Mouse (Mus musculus) frontal cortex, postnatal 10 days (tissue): ENCODE results near the gene H2al2a.

ENCODE experiments used
- DNase-seq, 2 experiments: peaks; one replicate each; pipeline ENCODE4 v3.0.0; 2022; ENCODE audit warnings: low spot score in 2 of 2, mixed read lengths in 1 of 2

Gene H2al2a

DNA sequence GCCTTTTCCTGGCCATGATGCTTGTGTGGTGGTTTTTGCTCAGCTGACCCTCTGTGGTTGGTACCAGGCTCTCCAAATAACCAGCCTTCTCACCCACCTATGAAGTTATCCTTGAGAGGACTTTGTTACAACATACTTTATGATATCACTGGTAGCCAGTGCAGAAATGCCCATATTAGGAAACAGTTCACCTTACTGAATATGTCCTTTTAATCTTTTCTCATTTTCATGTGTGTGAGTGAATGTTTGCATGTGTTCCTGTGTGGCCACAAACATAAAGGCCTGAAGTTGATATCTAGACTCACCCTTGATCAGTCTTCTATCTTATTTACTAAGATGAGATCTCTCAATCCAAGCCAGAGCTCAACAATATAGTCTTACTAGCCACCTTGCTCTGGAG lies at the start of gene H2al2a:
TSS of gene H2al2a (minus strand) at position 101 of the 400 bp plus-strand sequence.
- DNase-seq = no peak

DNA sequence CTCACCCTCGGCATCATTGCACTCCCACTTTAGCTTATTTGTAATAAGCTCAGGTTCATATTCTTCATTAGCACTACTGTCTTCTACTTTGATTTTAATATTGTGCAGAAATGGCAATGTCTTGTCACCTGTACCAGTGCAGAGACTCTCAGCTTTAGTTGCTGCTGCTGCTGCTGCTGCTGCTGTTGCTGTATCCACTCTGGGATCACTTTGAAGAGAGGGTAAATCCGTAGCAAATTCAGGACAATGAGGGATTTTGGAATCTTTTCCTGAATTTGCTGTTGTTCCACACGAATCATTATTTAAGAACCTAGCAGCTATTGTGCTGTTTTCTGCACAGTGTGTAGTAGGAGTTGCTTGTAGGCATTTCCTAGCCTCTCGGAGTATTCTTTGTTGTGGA lies 49.4 kb upstream of the H2al2a start:
- no peak for DNase-seq

DNA sequence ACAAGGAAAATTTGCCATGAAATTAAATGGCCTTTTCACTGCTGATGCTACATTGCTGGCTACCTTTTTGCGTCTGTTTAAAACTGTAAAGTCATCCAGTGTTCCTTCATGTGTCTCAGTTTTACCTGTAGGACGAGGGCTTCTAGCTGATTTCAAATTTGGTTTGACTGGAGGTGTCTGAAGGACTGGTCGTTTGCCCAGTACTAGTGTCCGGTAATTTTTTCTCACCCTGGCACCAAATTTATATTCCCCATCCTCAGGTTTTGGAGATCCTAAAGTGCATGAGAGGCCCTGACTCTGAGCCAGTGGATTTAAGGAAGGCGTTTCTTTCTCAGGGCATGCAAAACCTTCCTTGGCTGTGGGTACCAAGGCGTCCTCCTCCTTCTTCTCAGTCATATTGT lies 49.0 kb upstream of the H2al2a start:
- no peak for DNase-seq

DNA sequence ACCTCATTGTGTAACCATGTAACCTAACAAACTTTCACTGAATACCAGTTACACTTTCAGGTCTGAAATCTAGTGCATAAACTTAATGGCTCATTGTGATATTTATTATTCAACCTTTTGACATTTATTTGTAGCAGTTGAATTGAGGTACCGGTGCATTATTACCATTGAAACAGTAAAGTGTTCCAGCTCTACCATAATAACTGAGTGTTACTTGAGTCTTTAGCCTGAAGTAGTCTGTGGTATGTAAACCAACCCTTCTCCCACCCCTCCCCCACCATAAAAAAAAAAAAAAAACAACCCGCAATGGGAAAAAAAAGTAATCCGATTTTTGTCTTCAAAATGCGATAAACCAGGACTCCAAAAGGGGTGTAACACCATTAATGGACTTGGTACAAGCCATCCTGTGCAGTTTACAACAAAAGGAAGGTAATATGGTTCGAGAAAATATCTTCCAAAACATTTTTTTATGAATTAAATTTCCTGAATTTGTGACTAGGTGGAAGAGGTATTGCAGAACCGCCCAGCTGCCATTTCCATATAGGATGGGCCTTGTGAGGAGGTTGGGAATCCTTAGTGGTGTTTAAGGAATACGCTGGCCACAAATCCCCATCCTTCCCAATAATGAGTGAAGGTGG lies 48.5 kb upstream of the H2al2a start:
- DNase-seq = no peak

DNA sequence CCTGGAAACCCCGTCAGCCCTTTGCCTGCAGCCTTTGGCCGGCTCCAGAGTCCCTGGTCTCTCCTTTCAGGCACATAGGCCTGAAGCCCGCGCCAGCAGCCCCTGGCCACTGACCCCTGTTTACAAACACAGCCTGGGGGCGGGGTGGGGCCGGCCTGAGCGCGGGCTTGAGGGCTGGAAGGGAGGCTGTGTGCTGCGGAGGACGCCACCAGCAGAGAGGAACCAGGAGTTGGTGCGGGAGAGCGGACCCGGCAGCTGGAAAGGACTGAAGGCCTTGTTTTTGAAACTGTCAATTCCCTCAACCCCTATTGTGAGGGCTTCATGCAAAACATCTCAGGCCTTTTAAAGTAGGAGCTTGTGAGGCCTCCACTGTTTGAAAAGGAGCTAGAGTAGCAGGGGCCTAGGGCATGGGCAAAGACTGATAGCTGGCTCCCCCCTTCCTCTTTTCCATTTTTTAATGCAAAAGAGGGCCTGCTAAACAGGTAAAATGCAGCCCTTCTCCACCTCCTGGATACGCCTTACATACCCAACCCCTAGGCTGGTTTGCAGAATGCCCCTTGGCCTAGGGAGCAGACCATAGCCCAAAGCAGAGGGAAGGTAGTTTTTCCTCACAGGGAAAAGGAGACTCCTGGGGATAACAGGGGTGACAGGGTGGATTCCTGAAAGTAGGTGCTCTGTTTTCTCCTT lies 44.6 kb upstream of the H2al2a start:
- no peak for DNase-seq

DNA sequence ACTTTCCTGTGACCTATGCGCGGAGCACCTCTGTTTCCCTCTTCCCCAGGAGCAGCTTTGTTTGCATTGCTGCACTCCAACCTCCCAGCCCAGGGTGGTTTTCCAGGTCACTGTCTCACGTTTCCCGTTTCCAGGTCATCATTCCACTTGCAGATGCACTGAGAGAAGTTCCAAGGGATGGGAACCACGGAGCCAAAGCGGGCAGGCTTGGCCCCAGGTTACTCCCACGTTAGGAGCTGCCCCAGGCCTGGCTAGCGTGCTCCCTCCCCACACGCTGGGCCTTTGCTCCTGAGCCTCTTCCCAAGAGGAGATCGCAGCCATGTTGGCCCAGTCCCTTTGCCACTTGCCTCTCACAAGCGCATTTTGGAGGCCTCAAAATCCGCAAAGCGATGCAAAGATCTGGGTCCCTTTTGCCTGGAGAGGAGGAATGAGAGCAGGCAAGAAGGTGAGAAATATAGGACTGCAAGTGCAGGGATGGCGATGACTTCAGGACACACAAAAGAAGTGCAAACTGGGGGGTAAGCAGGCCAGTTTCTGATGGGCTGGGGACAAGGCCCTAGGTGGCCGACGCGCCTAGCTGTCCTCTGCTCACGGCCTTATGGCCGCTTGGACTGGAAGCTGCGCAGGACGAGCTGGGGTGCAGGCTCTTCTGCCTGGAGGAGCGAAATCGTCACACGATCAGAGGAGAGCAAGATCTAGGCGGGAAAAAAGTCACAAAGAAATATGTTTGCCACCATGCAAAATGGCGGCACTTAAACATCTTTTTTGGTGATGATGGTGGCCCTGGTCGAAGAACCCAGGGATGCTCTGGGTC lies 43.8 kb upstream of the H2al2a start:
- DNase-seq = no peak

DNA sequence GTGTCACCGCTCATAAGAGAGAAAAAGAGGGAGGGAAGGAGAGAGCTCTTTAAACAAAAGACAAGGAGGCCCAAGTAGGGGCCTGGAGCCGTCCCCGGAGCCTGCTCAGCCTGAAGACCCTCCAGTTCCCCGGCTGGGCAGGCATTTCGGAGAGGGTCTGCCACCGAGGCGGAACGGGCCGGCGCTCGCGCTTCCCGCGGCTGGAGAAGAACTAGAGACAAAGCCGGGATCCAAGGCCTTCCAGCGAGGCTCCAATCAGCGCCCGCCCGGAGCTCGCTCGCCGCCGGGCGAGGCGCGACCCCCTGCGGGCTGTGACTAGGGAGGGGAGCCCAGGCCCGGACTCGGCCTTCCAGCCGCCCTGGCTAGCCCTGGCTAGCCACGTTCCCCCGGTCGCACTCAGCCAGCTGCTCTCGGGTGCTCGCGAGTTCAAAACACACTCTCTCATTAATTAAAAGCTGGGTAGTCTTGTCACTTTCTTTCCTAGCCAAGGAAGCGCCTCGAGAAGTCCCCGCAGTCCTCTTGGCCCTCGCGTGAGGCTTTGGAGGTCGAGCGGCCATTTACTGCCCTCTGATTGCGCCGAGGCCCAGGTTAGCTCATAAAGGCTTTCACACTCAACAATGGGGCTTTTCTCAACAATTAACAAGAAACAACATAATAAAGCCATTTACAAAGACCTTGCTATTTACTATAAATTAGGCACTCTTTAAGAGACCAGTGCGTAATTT lies 43.0 kb upstream of the H2al2a start:
- no peak for DNase-seq

DNA sequence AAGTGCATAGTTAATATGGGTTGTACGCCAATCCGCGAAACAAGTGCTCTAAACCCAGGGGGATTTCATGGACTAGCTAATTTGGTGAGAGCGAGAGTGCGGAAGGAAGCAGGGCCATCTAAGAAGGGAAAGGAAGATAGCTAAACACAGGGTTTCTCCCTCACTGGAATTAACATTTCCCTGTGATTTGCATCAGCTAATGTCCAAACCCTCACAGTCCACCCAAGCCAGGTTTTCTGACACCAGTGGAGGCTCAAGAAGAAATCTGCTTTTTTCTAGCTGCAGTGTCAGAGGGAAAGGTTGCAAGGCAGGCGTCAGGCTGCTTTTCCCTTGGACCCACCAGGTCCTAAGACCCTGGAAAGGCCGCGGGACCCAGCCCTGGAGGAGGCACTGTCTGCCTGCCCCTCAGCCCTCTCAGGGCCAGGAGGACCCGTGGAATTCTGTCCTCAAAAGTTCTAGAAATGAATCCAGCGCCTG lies 42.2 kb upstream of the H2al2a start:
- no peak for DNase-seq

DNA sequence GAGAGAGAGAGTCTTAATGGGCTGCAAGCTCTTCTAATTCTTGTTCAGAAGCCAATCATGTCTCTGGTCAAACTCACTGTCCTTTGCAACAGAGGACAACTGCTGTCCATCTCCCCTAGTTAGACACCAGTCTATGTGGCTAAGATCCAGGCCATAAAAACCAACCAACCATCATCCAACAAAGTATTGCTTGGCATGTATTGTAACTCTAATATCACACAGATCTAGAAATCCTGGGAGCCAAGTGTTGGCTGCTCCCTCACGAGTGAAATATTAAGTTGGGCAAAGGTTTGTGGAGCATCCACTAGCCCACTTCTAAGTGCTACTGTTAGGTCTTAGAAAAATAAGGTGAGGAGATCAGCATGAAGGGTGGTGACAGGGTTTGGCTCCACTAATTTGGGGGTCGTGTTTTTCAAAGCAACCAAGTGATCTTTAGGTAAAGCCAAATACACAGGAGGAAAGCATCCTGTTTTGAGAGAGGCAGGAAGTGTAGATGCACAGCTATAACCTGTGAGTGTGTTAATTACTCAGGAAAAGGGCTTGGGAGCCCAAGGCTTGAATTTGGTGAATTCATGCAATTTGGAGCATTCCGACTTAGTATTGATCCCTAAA lies 41.5 kb upstream of the H2al2a start:
- DNase-seq = no peak

DNA sequence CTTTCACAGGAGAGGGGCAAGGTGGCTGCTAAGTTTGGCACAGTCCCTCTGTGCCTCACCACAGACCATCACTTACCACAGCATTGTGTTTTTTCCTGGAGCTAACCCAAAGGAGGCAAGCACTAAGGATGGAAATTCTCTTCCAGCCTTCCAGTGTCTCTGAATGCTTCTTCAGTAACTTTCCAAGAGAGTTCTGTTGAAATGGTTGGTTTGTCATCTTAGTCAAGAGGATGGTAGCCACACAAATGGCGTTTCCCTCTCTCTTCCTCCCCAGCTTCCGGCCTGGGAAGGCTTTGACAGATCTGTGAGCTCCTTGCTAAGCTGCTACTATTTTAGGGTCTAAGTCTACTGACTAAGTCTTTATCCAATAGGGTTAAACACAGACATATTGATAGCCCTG lies 40.7 kb upstream of the H2al2a start, which contains the start of gene A930004D18Rik:
TSS of gene A930004D18Rik (minus strand) at position 247 of the 400 bp plus-strand sequence.
- DNase-seq = no peak

DNA sequence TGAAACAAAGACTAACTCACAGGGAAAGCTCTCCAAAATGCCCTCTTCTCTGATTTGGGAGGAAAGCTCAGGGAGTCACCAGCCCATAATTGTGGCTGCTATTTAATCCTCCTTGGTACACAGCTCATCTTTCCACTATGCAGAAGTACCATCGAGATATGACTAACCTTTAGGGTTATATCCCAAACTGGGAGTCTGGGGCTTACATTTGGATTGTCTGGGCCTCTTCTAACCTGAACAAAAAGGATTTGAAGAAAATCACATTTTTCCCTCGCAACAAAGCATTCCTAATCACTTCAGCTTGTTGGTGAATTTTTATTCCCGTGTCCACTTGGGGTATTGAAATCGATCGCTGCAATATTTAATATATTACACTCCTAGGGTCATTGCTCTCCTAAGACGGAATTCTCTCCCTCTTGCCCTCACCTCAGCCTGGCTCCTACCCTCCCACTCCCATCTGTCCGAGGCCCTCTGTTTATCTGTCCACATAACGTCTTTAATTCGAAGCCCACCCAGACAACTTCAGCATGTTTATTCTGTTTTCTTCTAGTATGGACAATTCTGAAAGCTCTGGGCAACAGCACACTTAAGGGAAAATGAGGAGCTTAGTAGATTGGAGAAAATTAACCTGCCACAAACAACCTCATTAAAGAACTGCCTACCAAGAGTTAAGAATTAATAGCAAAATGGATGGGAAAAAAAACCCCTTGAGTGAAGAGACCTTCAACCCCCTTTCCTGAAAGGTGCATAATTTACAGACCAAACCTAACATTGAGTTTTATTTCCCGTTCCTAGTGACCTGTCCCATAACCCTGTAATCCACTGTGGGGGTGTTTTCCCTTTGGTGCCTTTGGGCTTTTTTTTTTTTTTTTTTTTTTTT lies 37.9 kb upstream of the H2al2a start:
- DNase-seq = no peak

DNA sequence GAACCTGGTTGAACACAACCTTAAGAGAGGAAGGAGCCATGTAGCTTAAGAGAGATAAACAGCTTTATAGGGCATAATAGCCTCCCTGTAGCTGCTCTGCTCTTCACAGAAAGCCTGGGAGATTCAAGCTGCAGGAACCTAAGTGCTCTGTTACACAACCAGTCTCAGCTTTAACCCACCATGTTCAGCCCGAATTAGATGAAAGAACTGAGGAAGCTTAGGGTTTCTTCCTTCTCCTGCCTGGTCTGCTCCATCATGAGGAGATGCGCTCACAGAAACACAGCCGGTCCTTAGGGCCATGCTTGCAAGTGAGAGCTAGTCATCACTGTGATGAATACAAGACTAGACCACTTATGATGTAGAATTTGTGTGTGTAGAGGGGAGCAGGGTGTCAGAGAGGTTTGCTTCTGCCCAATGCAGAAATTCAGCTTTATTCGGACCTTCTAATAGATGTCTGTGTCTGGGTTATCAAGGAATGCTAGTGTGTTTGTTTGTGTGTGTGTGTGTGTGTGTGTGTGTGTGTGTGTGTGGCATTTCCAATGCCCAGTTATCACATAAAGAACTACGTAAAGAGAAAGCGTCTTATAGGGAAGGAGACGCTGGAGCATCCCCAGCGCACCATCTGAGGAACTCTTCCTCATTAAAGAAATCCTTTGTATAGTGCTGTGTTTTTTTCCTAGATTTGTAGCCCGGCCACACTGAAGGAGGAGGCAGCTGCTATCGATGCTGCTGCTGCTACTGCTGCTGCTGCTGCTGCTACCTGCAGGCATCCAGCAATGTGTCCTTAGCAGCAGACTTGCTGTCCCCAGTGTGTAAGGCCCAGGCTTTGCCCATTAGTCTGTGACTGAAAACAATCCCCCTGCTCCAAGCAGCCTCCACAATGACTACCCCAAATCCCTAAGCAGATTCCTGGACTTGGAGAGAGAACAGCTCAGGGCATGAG lies 36.7 kb upstream of the H2al2a start:
- DNase-seq = no peak

DNA sequence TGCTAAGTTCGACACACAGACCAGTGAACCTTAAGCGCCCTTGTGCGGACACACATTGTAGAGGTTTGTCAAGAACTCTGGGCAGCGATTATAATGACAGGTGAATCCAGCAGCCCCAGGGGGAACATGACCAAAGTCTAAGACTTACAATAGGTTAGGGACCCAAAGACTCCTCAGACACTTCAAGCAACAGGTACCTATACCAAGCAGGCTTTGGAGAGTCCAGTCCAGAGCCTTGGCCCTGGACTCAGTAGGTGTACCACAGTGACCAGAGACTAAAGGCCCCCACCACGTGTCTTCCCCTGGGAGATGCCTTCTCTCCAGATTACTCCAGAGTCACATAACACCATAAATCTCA lies 35.8 kb upstream of the H2al2a start:
- DNase-seq = no peak

DNA sequence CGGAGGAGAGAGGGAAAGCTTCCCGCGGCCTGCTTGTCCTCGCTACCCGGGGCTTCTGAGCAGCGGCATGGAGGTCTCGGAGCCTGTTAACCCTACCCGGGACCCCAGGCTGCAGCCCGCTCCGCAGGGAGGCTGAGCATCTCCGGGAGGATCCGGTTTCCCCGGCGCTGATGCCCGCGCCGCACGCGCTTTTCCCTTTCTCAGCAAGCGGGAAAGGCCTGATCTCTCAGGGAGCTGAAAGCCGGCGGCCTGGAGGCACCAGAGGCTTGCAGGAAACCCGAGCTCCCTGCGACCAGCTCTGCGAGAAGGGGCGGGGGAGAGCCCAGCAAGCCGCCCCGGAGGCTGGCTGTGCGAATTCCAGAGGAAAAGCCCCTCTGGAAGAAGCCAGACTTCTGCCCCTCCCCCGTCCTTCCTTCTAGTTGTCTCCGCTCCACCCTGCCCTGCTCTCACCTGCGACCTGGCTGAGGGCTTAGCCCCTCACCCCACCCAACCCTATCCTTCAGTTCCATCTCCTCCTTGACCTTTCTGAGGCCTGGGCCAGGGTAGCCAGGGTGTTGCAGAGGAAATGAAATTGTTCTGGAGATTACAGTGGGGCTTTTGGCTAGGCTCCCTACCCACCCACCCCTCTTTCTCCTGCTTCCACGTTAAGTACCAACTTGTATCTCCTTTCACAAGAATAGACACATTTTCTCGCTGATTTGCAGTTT lies 35.2 kb upstream of the H2al2a start:
- DNase-seq = no peak

DNA sequence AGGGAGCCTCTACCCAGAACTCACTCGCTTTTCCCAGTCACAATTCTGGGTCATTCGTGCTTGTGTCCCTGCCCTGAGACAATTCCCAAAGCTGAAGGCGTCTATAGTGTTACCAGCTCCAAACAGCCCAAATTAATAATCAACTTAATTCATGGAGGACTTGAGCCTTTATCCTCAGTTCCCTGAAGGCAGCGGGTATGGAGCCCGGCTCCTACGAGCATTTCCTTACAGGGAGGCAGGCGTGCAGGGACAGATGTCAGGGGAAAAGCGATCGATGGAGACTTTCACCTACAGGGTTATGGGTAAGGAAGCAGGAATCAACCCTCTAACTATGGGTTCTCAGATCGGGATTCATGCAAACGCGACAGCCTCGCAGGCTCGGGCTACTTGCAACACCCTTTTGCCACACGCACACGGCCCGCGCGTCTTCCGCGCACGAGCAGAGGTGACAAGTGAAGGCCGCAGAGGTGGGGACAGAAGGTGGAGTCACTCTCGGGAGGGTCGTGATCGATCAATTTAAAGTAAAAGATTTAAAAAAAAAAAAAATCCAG lies 34.6 kb upstream of the H2al2a start:
- no peak for DNase-seq

DNA sequence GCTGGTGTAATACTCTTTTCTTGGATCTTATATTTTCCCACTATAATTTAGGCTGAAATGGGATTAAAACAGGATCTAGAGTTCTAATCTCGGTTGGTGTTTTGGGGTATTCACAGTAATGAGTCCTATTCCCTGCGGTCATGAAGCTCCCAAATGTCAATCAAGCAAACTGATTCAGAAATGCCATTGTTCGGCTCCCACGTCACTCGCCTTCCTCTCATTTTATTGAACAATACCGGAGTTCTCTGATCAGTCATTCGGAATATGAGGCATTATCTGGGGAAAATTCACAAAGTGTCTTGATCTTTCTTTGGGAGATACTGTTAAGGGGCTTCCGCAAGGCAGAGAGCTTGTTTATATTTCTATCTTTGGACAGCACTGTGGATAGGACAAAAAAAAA lies 33.8 kb upstream of the H2al2a start:
- DNase-seq = no peak

DNA sequence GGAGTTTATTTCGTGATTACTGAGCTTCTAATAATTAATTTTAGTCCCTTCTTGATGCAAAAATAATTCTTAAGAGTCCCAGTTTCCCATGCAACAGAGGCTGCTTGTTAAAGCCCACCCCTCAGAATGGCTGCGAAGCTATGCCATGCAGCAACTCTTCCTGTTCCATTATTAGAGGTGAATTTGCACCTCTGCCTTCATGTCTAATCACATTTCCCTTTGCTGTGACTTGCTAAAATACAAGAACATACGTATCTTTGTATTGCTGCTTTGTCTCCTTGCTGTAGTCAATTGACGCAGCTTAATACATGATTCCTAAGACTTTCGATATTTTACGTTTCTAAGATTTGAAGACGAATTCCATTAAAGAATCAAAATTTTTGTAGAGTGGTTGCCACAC lies 32.9 kb upstream of the H2al2a start:
- no peak for DNase-seq
